Mouse (Mus musculus) brain, embryonic 14.5 days (tissue): ENCODE data around the gene Adra1b.

Source experiments
- CTCF ChIP-seq: fragments of 200-500 bp; IDR thresholded peaks from 2 replicates; pipeline ENCODE4 v1.5.1; 2012; ENCODE audit warnings: inconsistent platforms, mild to moderate bottlenecking, moderate library complexity, borderline replicate concordance; ENCODE audit not compliant: insufficient read depth, insufficient read length; ENCODE audit errors: extremely low read depth
- POLR2A ChIP-seq: fragments of 200-500 bp; IDR thresholded peaks from 2 replicates; pipeline ENCODE4 v1.6.1; 2012; ENCODE audit warnings: mild to moderate bottlenecking, inconsistent platforms, borderline replicate concordance; ENCODE audit not compliant: poor library complexity, insufficient read depth, insufficient read length, severe bottlenecking; ENCODE audit errors: extremely low read depth

- TF ChIP-seq CTCF (no peak), POLR2A (no peak)
Observed at GRCm38 (mm10) chr11:43925584-43925983, 24.6 kb upstream of the Adra1b start.
